Mouse (Mus musculus) intestine, postnatal 0 days (tissue): ENCODE data around the gene Sipa1l2. TPM values are rescaled to one million over a fixed set of nuclear protein-coding genes. Genes with fewer than 3 reads are reported as not detected.

Source experiments
- ATAC-seq: fragments of 200-750 bp; cut with Nextera tagmentation; 2 replicates; pipeline ENCODE4 v1.8.0; 2017; ENCODE audit warnings: mild to moderate bottlenecking, moderate TSS enrichment, moderate library complexity
- H3K27ac ChIP-seq: fragments of 300-500 bp; sonication (generic); 2 replicates; pipeline ENCODE4 v1.5.1; 2014; ENCODE audit warnings: mild to moderate bottlenecking, low read depth, low read length, moderate library complexity
- H3K27me3 ChIP-seq: fragments of 300-500 bp; sonication (generic); replicated peaks from 2 replicates; pipeline ENCODE4 v1.6.1; 2014; ENCODE audit warnings: low read length, mixed read lengths; ENCODE audit not compliant: control insufficient read depth, insufficient read depth
- H3K36me3 ChIP-seq: fragments of 300-500 bp; sonication (generic); 2 replicates; pipeline ENCODE4 v1.6.1; 2014; ENCODE audit warnings: mild to moderate bottlenecking, moderate library complexity; ENCODE audit not compliant: control insufficient read depth, insufficient read depth
- H3K4me1 ChIP-seq: fragments of 300-500 bp; sonication (generic); replicated peaks from 2 replicates; pipeline ENCODE4 v1.6.1; 2014; ENCODE audit warnings: antibody characterized with exemption, low read length, mixed read lengths; ENCODE audit not compliant: control insufficient read depth, insufficient read depth
- H3K4me2 ChIP-seq: fragments of 300-500 bp; sonication (generic); replicated peaks from 2 replicates; pipeline ENCODE4 v1.6.1; 2014; ENCODE audit warnings: low read depth, mild to moderate bottlenecking, moderate library complexity
- H3K4me3 ChIP-seq: fragments of 300-500 bp; sonication (generic); 2 replicates; pipeline ENCODE4 v1.5.1; 2014; ENCODE audit warnings: low read depth, low read length
- H3K9ac ChIP-seq: fragments of 300-500 bp; sonication (generic); 2 replicates; pipeline ENCODE4 v1.6.1; 2014; ENCODE audit warnings: mild to moderate bottlenecking, low read depth, low read length
- H3K9me3 ChIP-seq: fragments of 300-500 bp; sonication (generic); 2 replicates; pipeline ENCODE4 v1.6.1; 2016; ENCODE audit warnings: mixed run types; ENCODE audit not compliant: control insufficient read depth
- CTCF ChIP-seq: sonication (generic); IDR thresholded peaks from 2 replicates; pipeline ENCODE4 v1.5.1; 2016; ENCODE audit warnings: low read depth, mild to moderate bottlenecking, control low read depth, antibody characterized with exemption, moderate library complexity
- WGBS: fragments of 180-500 bp; shearing (Covaris S2); extraction: QIAGEN DNeasy Blood & Tissue Kit; methylation state at CpG from one replicate; pipeline ENCODE4 v1.1.7; 2014; 5-methylcytosine and 5-hydroxymethylcytosine counted together
- polyA plus RNA-seq: library from polyadenylated mRNA; unstranded; fragments of >200 nt; fragmentation: Nextera tagmentation; extraction: Ambion mirVana; gene quantifications from 2 replicates; pipeline ENCODE4 v1.2.1, GENCODE M21; 2015

The Sipa1l2 gene
- polyA plus RNA-seq, 1 experiment from 2014 or later, result 4.5 TPM

GRCm38 (mm10) chr8:125474876-125475275, 94.7 kb downstream of the Sipa1l2 start:
- peaks cover 3% of the 10 kb centered on the region; the same call in 1 of the 2 replicates for H3K4me1 ChIP-seq
- H3K27ac ChIP-seq, result no peak overlapping the region
- H3K9me3 ChIP-seq, result no peaks in the 10 kb centered on the region
- H3K36me3 ChIP-seq, result peaks cover 56% of the 10 kb centered on the region
- no peak overlapping the region for H3K4me2 ChIP-seq
- no peak overlapping the region for H3K9ac ChIP-seq
- no peak for ATAC-seq
- no peak for TF ChIP-seq CTCF
- no peaks in the 10 kb centered on the region for H3K27me3 ChIP-seq
- H3K4me3 ChIP-seq, result no peak overlapping the region
- 71% methylated on average over 12 of the region's 12 CpGs for WGBS

GRCm38 (mm10) chr8:125471374-125471773, 98.2 kb downstream of the Sipa1l2 start:
- ATAC-seq, result no peak
- 81% methylated on average over 9 of the region's 9 CpGs for WGBS
- no peak for TF ChIP-seq CTCF

GRCm38 (mm10) chr8:125465156-125465821, 104.3 kb downstream of the Sipa1l2 start:
- Histone ChIP-seq H3K4me1 (no peaks in the 10 kb centered on the region), H3K4me2 (no peak overlapping the region), H3K9ac (no peak overlapping the region), H3K27me3 (no peaks in the 10 kb centered on the region), H3K9me3 (no peaks in the 10 kb centered on the region), H3K4me3 (no peak overlapping the region), H3K36me3 (peaks cover 44% of the 10 kb centered on the region), H3K27ac (no peak overlapping the region)
- WGBS, result 65% methylated on average over 6 of the region's 6 CpGs
- no peak for ATAC-seq
- TF ChIP-seq CTCF, result no peak

More at GRCm38 (mm10) chr8:125471374-125471773, 98.2 kb downstream of the Sipa1l2 start:
- Histone ChIP-seq H3K27ac (0 out of 2 replicates have a peak overlapping the region, but pooled peaks have one; percentile 35), H3K4me1 (peaks cover 3% of the 10 kb centered on the region; the same call in 1 of the 2 replicates), H3K9ac (no peak overlapping the region), H3K4me3 (no peak overlapping the region), H3K9me3 (no peaks in the 10 kb centered on the region), H3K4me2 (no peak overlapping the region), H3K36me3 (peaks cover 53% of the 10 kb centered on the region), H3K27me3 (no peaks in the 10 kb centered on the region)

- no peak overlapping the region for H3K4me2 ChIP-seq
- H3K27me3 ChIP-seq, result no peaks in the 10 kb centered on the region
- H3K4me3 ChIP-seq, result no peak overlapping the region
- no peak overlapping the region for H3K27ac ChIP-seq
- H3K36me3 ChIP-seq, result peaks cover 29% of the 10 kb centered on the region
- no peak for TF ChIP-seq CTCF
- ATAC-seq, result no peak
- no peaks in the 10 kb centered on the region for H3K4me1 ChIP-seq
- H3K9ac ChIP-seq, result no peak overlapping the region
- no peaks in the 10 kb centered on the region for H3K9me3 ChIP-seq
- 78% methylated on average over 7 of the region's 7 CpGs for WGBS
These were observed 106.7 kb downstream of the Sipa1l2 start for GRCm38 (mm10) chr8:125462901-125463300.

GRCm38 (mm10) chr8:125461504-125461903, 108.1 kb downstream of the Sipa1l2 start:
- no peak for TF ChIP-seq CTCF
- Histone ChIP-seq H3K27me3 (no peaks in the 10 kb centered on the region), H3K4me1 (no peaks in the 10 kb centered on the region), H3K4me3 (no peak overlapping the region), H3K36me3 (peaks cover 27% of the 10 kb centered on the region; the same call in 1 of the 2 replicates), H3K9me3 (no peaks in the 10 kb centered on the region), H3K9ac (no peak overlapping the region), H3K27ac (peak overlapping the region; percentile 46; the same call in 1 of the 2 replicates), H3K4me2 (no peak overlapping the region)
- ATAC-seq, result no peak
- WGBS, result 84% methylated on average over 1 of the region's 1 CpGs

GRCm38 (mm10) chr8:125460602-125461001, 109.0 kb downstream of the Sipa1l2 start:
- WGBS, result 49% methylated on average over 6 of the region's 6 CpGs
- Histone ChIP-seq H3K9ac (no peak overlapping the region), H3K9me3 (no peaks in the 10 kb centered on the region), H3K4me1 (no peaks in the 10 kb centered on the region), H3K27me3 (no peaks in the 10 kb centered on the region), H3K4me3 (no peak overlapping the region), H3K36me3 (0 out of 2 replicates have a peak, but pooled peaks cover 25% of the 10 kb centered on the region), H3K4me2 (no peak overlapping the region), H3K27ac (no peak overlapping the region)
- ATAC-seq, result no peak
- no peak for TF ChIP-seq CTCF
